Mouse (Mus musculus): ENCODE results near the gene 0610012G03Rik. TPM values are rescaled to one million over a fixed set of nuclear protein-coding genes. Genes with fewer than 3 reads are reported as not detected.
A peak's percentile ranks its signal among the peaks of the same experiment; 100 is the strongest.

0610012G03Rik gene
- total RNA-seq, 2 experiments from 2014 or later = 43.3 to 46.9 TPM

- peak; percentile 60 to 79 for DNase-seq (ENCODE audit: low spot score in 2 of 2)
Observed at GRCm38 (mm10) chr16:31933751-31934549, 14.3 kb downstream of the 0610012G03Rik start, which contains the start of gene Pigz. Pigz (plus strand) TSS chr16:31933851.

DNA sequence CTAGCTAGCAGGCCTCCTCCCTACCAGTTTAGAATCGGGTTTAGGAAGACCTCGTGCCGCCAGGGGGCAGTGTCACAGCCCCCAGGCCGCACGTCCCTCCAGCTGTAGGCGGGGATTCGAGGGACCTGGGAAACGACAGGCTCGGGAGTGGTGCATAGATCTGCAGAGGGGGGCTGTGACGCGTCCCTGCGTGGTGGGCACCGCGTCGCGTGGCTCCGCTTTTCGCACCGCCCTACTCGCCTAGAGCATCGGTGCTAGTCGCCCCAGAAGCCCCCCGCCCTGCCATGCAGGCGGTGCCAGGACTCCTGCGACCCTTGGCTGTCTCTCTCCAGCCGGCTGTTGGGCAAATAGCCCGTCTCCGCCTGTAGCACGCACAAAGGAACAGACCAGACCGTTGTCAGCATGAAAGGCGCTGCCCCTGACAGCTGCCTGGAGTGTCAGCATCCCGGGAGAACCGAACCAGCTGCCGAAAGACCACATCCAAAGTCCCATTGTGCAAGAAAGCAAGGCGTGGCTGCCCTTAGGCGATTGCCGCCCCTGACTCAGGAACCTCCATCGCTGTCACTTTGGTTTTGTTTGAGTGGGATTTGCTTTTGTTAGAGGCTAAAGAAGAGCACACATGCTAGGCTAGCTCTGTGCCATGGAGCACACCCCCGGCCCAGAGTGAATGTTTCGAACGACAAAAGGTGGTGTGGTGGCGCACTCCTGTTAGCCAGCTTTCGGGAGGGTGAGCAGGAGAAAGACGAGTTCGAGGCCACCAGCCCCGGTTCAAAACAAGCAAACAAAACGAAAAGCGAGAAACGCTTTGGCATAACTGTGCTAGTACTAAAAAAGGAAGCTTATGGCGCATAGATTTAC is 15.2 kb downstream of the 0610012G03Rik start:
- peak; percentile 82 to 90 for DNase-seq (ENCODE audit: low spot score in 2 of 2)

DNA sequence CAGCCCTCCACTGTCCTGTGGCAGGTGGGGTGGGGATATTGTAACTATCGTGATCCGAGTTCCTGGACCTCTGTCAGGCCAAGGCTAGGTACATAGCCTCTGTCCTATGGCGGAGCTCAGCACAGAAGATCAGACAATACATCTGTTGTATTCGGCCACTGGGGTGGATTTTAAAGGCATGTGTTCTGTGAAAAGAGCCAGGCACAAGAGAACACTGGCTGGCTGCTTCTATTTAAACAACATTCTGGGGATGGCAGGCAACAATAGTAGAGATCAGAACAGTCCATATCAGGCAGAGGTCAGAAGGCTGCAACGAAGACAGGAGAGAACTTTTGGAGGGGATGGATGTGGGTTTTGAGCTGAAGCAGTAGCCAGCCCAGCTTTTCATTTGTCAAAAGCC is 16.0 kb downstream of the 0610012G03Rik start:
- peak in 1 of 2 experiments; percentile 9 for DNase-seq (ENCODE audit: low spot score in 2 of 2)

- DNase-seq (ENCODE audit: low spot score in 2 of 2) = peak in 1 of 2 experiments; percentile 7
Observed at GRCm38 (mm10) chr16:31931330-31931729, 17.0 kb downstream of the 0610012G03Rik start.

GRCm38 (mm10) chr16:31927412-31927811 is 20.9 kb downstream of the 0610012G03Rik start:
- DNase-seq (ENCODE audit: low spot score in 2 of 2) = no peak

- DNase-seq (ENCODE audit: low spot score in 2 of 2) = no peak
Observed at GRCm38 (mm10) chr16:31926547-31927182, 21.6 kb downstream of the 0610012G03Rik start.

DNA sequence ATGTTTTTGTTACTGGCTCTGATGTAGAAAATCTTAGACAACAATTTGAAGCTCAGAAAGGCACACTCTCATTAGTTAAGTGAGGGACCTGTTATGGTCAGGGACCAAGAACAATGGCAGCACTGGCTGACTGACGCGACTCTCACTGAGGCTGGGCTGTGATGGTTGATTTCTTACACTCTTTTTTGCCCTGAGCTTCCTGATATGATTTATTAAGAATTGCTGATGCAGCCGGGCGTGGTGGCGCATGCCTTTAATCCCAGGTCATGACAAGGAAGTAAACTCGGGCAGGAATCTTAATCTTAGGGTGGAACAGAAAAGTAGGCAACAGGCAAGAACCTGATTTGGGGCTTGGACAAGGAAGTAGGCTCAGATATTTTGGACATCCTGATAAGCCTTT is 22.2 kb downstream of the 0610012G03Rik start:
- no peak for DNase-seq (ENCODE audit: low spot score in 2 of 2)

- DNase-seq (ENCODE audit: low spot score in 2 of 2) = no peak
Observed at GRCm38 (mm10) chr16:31924368-31924767, 23.9 kb downstream of the 0610012G03Rik start.

- DNase-seq (ENCODE audit: low spot score in 2 of 2) = peak; percentile 45 to 72
Observed at GRCm38 (mm10) chr16:31918248-31918724, 30.0 kb downstream of the 0610012G03Rik start.

- no peak for DNase-seq (ENCODE audit: low spot score in 2 of 2)
Observed at GRCm38 (mm10) chr16:31917776-31918175, 30.5 kb downstream of the 0610012G03Rik start.

DNA sequence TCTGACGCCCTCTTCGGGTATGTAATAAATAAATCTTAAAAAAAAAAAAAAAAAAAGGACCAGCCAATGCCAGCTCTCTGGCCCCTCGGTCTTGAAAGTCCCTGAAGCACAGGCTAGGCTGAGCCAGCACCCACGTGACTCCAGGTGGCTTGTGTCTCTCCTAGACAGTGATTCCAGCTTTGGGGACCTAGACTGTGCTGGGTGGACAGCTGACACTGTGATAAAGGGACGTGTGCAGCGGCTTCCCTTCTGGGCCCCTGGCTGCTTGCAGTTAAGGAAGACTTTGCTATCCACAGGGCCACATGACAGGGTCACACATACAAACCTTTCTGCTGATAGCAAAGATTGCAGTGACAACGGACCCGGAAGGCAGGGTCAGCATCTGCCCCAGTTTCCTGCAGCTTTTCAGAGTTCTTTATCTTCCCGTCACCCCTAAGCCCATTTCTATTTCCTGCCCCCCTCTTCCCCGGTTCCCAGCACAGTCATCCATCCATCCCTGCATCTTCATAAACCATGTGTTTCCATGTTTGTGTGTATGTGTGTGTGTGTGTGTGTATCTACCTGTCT is 37.9 kb downstream of the 0610012G03Rik start:
- no peak for DNase-seq (ENCODE audit: low spot score in 2 of 2)

DNA sequence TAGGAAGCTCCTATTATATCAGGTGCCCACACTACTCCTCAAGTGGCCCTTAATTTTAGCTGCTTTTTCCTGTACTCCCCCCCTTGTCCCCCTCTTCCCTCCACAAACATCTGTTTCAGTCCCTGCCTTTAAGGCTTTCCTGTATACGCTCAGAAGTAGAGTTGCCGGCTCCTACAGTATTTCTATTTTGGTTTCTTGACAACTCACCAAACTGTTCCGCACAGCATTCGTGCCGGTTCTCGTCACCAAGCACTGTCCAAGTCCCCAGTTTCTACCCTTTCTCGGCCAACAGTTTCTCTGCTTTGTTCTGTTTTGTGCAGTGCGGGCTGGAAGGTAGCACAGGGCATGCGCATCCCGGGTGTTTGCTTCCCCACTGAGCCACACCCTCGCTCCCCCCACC is 39.3 kb downstream of the 0610012G03Rik start:
- no peak for DNase-seq (ENCODE audit: low spot score in 2 of 2)

- peak in 1 of 2 experiments; percentile 52 for DNase-seq (ENCODE audit: low spot score in 2 of 2)
Observed at GRCm38 (mm10) chr16:31906896-31907295, 41.4 kb downstream of the 0610012G03Rik start.

- no peak for DNase-seq (ENCODE audit: low spot score in 2 of 2)
Observed at GRCm38 (mm10) chr16:31905891-31906825, 42.1 kb downstream of the 0610012G03Rik start.

DNA sequence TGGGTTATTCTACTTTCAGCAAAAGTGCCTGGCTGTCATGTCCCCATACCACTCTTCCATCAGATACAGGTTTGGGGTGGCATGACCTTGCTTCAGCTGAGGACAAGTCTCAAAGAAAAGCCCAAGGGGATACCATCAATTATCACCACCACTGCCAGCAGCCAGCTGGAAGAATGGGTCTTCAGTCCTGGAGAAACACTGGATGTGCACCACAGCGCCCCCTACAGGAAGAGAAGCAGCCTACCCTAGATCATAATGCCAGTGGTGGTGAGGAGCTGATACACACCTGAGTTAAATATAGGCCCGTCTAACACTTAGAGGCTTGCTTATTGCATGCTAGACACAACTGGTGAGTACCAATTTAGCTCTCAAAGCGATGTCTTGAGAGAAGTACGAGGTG is 43.0 kb downstream of the 0610012G03Rik start:
- DNase-seq (ENCODE audit: low spot score in 2 of 2) = no peak

DNA sequence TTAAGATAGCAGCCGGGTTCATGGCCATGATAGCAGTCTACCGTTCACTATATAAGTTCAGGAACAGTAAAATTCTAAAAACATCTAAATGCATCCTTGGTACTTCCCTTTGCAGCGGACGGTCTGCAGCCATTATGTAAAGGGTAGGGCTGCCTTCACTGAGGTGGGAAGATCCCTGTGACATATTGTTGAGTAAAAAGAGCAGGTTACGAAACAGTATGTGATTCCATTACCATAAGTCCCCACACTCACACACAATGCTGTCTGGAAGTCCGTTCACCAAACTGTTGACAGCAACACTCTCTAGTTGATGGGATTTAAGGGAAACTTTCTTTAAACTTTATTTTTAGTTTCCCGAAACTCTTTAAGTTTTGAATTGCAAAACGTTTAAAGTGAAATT is 45.1 kb downstream of the 0610012G03Rik start:
- DNase-seq (ENCODE audit: low spot score in 2 of 2) = no peak

DNA sequence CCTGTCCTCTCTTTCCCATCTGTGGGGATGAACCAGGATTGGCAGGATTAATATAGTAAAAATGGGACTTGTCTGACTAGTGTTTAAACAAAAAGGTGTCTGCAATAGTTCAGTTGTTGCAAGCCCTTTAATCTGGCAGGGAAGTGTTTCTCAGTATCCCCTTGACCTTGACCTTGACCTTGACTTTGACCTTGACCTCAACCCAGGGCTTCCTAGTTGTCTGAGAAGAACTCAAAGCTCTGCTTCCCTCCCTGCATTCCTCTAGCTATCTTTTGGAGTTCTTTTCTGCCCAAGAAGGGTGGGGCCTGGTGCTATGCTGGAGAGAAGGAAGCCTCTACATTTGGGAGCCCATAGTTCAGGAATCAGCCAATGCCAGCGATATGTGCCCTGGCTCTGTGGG is 46.4 kb downstream of the 0610012G03Rik start:
- no peak for DNase-seq (ENCODE audit: low spot score in 2 of 2)

DNA sequence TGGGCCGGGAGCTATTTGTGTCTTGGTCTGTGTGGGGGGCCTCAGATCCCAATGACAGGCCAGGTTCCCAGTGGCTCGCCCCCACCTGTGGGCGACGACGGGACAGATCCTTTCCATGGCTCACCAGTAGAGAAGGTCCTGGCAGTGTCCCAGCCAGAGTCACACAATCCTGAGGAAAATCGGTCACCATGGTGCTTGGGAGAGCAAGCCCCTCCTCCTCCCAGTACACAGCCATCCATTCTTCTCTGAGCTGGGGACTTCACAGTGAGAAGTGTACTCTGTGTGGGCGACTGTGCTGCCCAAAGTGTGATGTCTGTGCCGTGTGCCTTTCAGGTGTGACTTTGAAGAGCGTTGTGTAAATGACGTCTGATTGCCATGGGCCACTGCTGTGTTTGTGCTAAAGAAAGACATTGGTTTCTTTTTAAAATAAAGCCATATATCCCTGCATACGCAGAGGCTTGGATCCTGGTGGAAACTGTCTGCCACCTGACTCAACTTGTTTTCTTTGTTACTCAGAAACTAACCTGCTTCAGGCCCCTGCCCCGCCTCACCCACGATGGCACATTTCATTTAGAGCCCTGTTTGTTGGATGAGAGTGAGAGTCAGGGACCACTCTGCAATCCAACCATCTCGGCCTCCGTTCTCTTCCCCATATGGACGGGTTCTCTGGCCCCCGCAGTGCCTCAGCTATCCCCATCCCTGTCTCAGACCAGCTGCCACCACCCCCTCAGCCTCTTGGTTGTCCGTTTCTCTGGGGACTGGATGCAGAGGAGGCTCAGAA is 49.6 kb downstream of the 0610012G03Rik start:
- no peak for DNase-seq (ENCODE audit: low spot score in 2 of 2)
